Mouse (Mus musculus) stomach, embryonic 15.5 days (tissue): ENCODE data around the gene Plgrkt. TPM values are rescaled to one million over a fixed set of nuclear protein-coding genes. Genes with fewer than 3 reads are reported as not detected.

ENCODE experiments used
- ATAC-seq: fragments of 200-750 bp; cut with Nextera tagmentation; 2 replicates; pipeline ENCODE4 v1.8.0; 2017; ENCODE audit warnings: low read depth, moderate number of reproducible peaks, moderate TSS enrichment; ENCODE audit not compliant: insufficient read depth, low FRiP score
- H3K27ac ChIP-seq: fragments of 300-500 bp; sonication (generic); 2 replicates; pipeline ENCODE4 v1.5.1; 2015; ENCODE audit warnings: mild to moderate bottlenecking, inconsistent platforms
- H3K27me3 ChIP-seq: fragments of 300-500 bp; sonication (generic); replicated peaks from 2 replicates; pipeline ENCODE4 v1.6.1; 2015; ENCODE audit warnings: inconsistent platforms
- H3K36me3 ChIP-seq: fragments of 300-500 bp; sonication (generic); 2 replicates; pipeline ENCODE4 v1.6.1; 2015; ENCODE audit warnings: inconsistent platforms
- H3K4me1 ChIP-seq: fragments of 300-500 bp; sonication (generic); 2 replicates; pipeline ENCODE4 v1.6.1; 2015; ENCODE audit warnings: inconsistent platforms
- H3K4me2 ChIP-seq: fragments of 300-500 bp; sonication (generic); 2 replicates; pipeline ENCODE4 v1.6.1; 2015; ENCODE audit warnings: mild to moderate bottlenecking, inconsistent platforms
- H3K4me3 ChIP-seq: fragments of 300-500 bp; sonication (generic); replicated peaks from 2 replicates; pipeline ENCODE4 v1.5.1; 2015; ENCODE audit warnings: inconsistent platforms
- H3K9ac ChIP-seq: fragments of 300-500 bp; sonication (generic); 2 replicates; pipeline ENCODE4 v1.6.1; 2015; ENCODE audit warnings: inconsistent platforms
- H3K9me3 ChIP-seq: fragments of 300-500 bp; sonication (generic); 2 replicates; pipeline ENCODE4 v1.6.1; 2016; ENCODE audit warnings: inconsistent platforms
- WGBS: fragments of 180-500 bp; shearing (Covaris S2); methylation state at CpG from one replicate; pipeline ENCODE4 v1.1.7; 2015; 5-methylcytosine and 5-hydroxymethylcytosine counted together
- polyA plus RNA-seq: library from polyadenylated mRNA; unstranded; fragments of >200 nt; fragmentation: Nextera tagmentation; extraction: Ambion mirVana; gene quantifications from 2 replicates; pipeline ENCODE4 v1.2.1, GENCODE M21; 2015

The Plgrkt gene
- polyA plus RNA-seq, 1 experiment from 2014 or later = 81.9 TPM

GRCm38 (mm10) chr19:29341029-29341428 is 26.2 kb downstream of the Plgrkt start:
- Histone ChIP-seq H3K4me1 (no peaks in the 10 kb centered on the region), H3K4me2 (no peak overlapping the region), H3K27me3 (no peaks in the 10 kb centered on the region), H3K9me3 (no peaks in the 10 kb centered on the region), H3K4me3 (no peak overlapping the region), H3K9ac (no peak overlapping the region), H3K36me3 (no peaks in the 10 kb centered on the region), H3K27ac (no peak overlapping the region)
- 76% methylated on average over 4 of the region's 4 CpGs for WGBS
- ATAC-seq = no peak

DNA sequence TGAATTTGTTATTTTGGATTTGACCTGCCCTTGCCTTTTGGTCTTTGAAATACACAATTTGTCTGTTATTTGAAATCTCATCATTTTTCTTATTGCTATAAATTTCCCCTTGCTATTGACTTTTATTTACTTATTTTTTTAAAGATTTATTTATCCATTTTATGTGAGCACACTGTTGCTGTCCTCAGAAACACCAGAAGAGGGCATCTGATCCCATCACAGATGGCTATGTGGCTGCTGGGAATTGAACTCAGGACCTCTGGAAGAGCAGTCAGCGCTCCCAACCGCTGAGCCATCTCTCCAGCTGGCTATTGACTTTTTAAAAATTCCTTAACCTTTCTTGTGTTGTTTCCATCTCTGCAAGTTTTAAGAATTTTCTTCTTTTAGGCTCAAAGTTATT is 30.6 kb downstream of the Plgrkt start:
- Histone ChIP-seq H3K4me1 (0 out of 2 replicates have a peak, but pooled peaks cover 6% of the 10 kb centered on the region), H3K4me3 (no peak overlapping the region), H3K9me3 (no peaks in the 10 kb centered on the region), H3K27ac (no peak overlapping the region), H3K4me2 (no peak overlapping the region), H3K9ac (no peak overlapping the region), H3K36me3 (no peaks in the 10 kb centered on the region), H3K27me3 (no peaks in the 10 kb centered on the region)
- 88% methylated on average over 2 of the region's 2 CpGs for whole genome bisulfite sequencing
- ATAC-seq = no peak

DNA sequence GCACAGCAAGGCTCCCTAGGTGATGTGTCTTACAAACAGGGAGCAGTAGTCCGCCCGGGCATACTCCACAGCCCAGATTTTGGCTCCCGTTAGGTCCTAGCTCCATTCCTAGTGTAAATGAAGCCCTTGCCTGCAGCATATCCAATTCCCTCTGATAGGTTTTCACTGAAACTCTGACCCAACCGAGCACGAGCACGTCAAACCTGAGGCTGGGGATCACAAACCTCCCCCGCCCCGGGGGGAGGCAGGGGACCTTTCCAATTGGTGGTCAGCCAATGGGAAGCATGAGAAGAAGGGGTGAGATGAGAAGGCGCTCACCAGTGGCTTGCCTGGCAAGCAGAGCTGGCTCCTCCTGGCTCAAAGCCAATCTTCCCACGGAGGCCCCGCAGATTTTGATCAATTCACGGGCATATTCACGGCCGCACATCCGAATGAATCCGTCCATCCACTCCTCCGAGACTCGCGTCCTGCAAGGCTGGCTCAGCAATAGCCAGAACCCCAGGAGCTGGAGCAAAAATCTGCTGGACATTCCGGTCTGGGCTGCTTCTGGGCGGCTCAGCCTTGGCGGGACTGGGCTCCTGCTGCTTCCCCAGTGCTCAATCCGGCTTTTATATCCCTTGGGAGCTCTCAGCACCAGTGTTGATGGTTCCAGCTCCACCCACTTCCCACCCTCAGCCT is 33.0 kb downstream of the Plgrkt start, which contains the start of gene Rln1:
Gene Rln1, minus strand, starts transcription at position 603 of the 678 bp plus-strand sequence.
- Histone ChIP-seq H3K4me2 (peak within 1 kb of the TSS; percentile 81), H3K36me3 (no peaks in the 10 kb centered on the region), H3K9ac (peak within 1 kb of the TSS; percentile 40; the same call in 1 of the 2 replicates), H3K4me1 (0 out of 2 replicates have a peak, but pooled peaks cover 6% of the 10 kb centered on the region), H3K4me3 (peak within 1 kb of the TSS; percentile 40), H3K9me3 (no peaks in the 10 kb centered on the region), H3K27ac (no peak within 1 kb of the TSS), H3K27me3 (no peaks in the 10 kb centered on the region)
- ATAC-seq = peak; percentile 43; the same call in 1 of the 2 replicates
- WGBS = 3% methylated on average over 23 of the region's 23 CpGs

DNA sequence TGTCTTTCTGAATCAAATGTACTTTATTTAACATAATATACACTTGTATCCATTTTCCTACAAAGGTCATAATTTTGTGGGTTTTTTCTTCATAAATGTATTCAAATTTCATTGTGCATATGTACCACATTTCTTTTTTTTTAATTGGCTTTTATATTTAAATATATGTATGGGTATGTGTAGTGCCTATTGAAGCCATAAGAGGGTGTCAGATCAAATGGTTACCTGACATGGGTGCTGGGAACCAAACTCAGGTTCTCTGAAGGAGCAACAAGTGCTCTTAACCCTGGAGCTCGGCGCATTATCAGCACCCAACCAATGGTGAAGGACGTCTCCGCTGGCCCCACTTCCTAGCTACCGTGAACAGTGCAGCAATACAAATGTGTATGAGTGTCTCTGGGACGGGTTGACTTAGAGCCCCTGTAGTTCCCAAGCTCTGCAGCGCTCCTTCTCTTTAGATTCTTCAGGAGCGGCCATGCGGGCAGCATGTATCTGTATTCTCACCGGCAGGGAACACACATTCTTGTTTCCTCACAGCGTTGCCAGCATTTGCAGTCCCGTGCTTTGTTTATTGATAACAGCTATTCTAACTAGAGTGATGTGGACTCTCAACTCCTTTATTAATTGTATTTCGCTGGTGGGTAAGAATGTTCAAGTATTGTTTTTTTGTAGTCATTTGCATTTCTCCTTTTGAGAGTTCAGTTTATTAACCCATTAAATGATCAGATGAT is 40.2 kb downstream of the Plgrkt start:
- Histone ChIP-seq H3K27me3 (no peaks in the 10 kb centered on the region), H3K9ac (no peak overlapping the region), H3K36me3 (no peaks in the 10 kb centered on the region), H3K9me3 (no peaks in the 10 kb centered on the region), H3K4me2 (no peak overlapping the region), H3K4me3 (no peak overlapping the region), H3K4me1 (no peaks in the 10 kb centered on the region), H3K27ac (no peak overlapping the region)
- 82% methylated on average over 13 of the region's 13 CpGs for WGBS
- ATAC-seq = no peak

- no peak for ATAC-seq
Observed at GRCm38 (mm10) chr19:29326396-29326795, 40.8 kb downstream of the Plgrkt start.

GRCm38 (mm10) chr19:29325852-29326180 is 41.4 kb downstream of the Plgrkt start:
- H3K9me3 ChIP-seq = no peaks in the 10 kb centered on the region
- H3K4me2 ChIP-seq = peak overlapping the region; percentile 62
- no peak overlapping the region for H3K27ac ChIP-seq
- no peaks in the 10 kb centered on the region for H3K4me1 ChIP-seq
- H3K9ac ChIP-seq = no peak overlapping the region
- 49% methylated on average over 9 of the region's 9 CpGs for WGBS
- H3K27me3 ChIP-seq = no peaks in the 10 kb centered on the region
- peak overlapping the region; percentile 35 for H3K4me3 ChIP-seq
- ATAC-seq = no peak
- no peaks in the 10 kb centered on the region for H3K36me3 ChIP-seq

More at GRCm38 (mm10) chr19:29326396-29326795, 40.8 kb downstream of the Plgrkt start:
- no peaks in the 10 kb centered on the region for H3K4me1 ChIP-seq
- H3K27me3 ChIP-seq = no peaks in the 10 kb centered on the region
- WGBS = 82% methylated on average over 4 of the region's 4 CpGs
- H3K27ac ChIP-seq = no peak overlapping the region
- no peaks in the 10 kb centered on the region for H3K36me3 ChIP-seq
- H3K4me3 ChIP-seq = no peak overlapping the region
- no peak overlapping the region for H3K4me2 ChIP-seq
- H3K9ac ChIP-seq = no peak overlapping the region
- H3K9me3 ChIP-seq = no peaks in the 10 kb centered on the region

DNA sequence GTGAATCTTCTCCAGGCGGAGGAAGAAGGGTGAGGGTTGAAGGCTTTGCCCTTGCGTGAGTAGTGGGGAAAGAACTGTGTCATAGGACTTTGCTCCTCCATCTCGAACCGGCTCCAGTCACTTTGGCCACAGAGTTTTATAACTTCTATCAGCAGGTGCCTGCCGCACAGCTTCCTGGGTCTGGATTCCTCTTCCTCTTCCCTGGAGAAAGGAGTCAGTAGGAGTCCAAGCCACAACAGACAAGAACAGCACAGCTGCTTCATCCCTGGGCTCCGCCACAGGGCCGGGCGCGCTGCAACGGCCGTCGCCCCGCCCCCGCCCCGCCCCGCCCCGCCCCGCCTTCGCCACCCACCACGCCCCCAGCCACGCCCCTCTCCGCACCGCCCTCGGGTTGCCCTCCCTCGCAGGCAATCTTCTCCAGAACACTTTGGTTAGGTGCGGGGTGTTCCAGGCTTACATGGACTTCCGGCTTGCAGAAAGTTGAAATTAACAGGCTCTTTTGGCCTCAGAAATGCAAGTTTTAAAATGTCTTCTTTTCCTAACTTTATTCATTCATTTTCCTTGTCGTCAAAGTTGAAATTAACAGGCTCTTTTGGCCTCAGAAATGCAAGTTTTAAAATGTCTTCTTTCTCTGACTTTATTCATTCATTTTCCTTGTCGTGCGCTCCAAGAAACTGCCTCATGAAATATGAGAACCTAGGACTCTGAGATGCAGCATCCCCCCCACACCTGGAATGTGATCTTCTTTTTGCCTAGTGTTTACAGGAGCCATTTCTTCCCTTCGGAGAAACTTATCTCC is 41.9 kb downstream of the Plgrkt start, which contains the start of gene Insl6:
Gene Insl6, minus strand, starts transcription at position 304 of the 799 bp plus-strand sequence.
- no peaks in the 10 kb centered on the region for H3K27me3 ChIP-seq
- peak; percentile 95 for ATAC-seq
- H3K4me2 ChIP-seq = peak within 1 kb of the TSS; percentile 62
- no peak within 1 kb of the TSS for H3K27ac ChIP-seq
- no peak within 1 kb of the TSS for H3K9ac ChIP-seq
- 2% methylated on average over 28 of the region's 31 CpGs for WGBS
- peak within 1 kb of the TSS; percentile 35 for H3K4me3 ChIP-seq
- no peaks in the 10 kb centered on the region for H3K9me3 ChIP-seq
- no peaks in the 10 kb centered on the region for H3K4me1 ChIP-seq
- H3K36me3 ChIP-seq = no peaks in the 10 kb centered on the region

- H3K4me1 ChIP-seq = no peaks in the 10 kb centered on the region
- no peaks in the 10 kb centered on the region for H3K36me3 ChIP-seq
- no peak overlapping the region for H3K4me3 ChIP-seq
- no peak overlapping the region for H3K9ac ChIP-seq
- no peak for ATAC-seq
- no peak overlapping the region; the same call in 1 of the 2 replicates for H3K4me2 ChIP-seq
- H3K27ac ChIP-seq = no peak overlapping the region
- H3K9me3 ChIP-seq = no peaks in the 10 kb centered on the region
- 63% methylated on average over 8 of the region's 8 CpGs for WGBS
- no peaks in the 10 kb centered on the region for H3K27me3 ChIP-seq
Observed at GRCm38 (mm10) chr19:29323416-29324049, 43.7 kb downstream of the Plgrkt start.

DNA sequence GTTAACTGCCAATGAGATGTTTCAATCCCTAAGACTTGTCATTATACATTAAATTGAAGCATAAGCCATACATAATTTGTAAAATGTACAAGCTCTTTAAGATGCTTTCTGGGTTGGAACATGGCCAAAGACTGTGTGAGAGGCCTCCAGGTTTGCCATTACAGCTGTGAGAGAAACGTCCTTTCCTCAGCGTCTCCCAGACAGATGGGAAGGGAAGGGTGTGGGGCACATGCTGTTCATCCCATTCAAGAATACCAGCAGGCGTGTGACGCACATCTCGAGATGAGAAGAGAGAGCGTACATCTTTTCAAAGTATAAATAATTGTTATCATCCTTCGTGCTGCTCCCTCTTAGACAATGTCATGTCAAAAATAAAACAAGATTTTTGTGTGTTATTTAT is 54.5 kb downstream of the Plgrkt start:
- WGBS = 69% methylated on average over 7 of the region's 7 CpGs
- H3K4me2 ChIP-seq = no peak overlapping the region
- H3K4me1 ChIP-seq = no peaks in the 10 kb centered on the region
- no peak for ATAC-seq
- no peak overlapping the region for H3K9ac ChIP-seq
- H3K27me3 ChIP-seq = no peaks in the 10 kb centered on the region
- no peak overlapping the region for H3K4me3 ChIP-seq
- H3K9me3 ChIP-seq = no peaks in the 10 kb centered on the region
- H3K36me3 ChIP-seq = peaks cover 6% of the 10 kb centered on the region; the same call in 1 of the 2 replicates
- H3K27ac ChIP-seq = no peak overlapping the region

GRCm38 (mm10) chr19:29311791-29312190 is 55.4 kb downstream of the Plgrkt start:
- H3K9me3 ChIP-seq = no peaks in the 10 kb centered on the region
- H3K4me3 ChIP-seq = no peak overlapping the region
- H3K4me1 ChIP-seq = no peaks in the 10 kb centered on the region
- H3K4me2 ChIP-seq = no peak overlapping the region
- no peak overlapping the region for H3K27ac ChIP-seq
- 91% methylated on average over 8 of the region's 8 CpGs for WGBS
- peaks cover 6% of the 10 kb centered on the region; the same call in 1 of the 2 replicates for H3K36me3 ChIP-seq
- no peak overlapping the region for H3K9ac ChIP-seq
- ATAC-seq = no peak
- no peaks in the 10 kb centered on the region for H3K27me3 ChIP-seq

- H3K9me3 ChIP-seq = no peaks in the 10 kb centered on the region
- no peak overlapping the region for H3K4me2 ChIP-seq
- no peaks in the 10 kb centered on the region; the same call in 1 of the 2 replicates for H3K36me3 ChIP-seq
- no peak overlapping the region for H3K27ac ChIP-seq
- no peak overlapping the region for H3K9ac ChIP-seq
- no peak overlapping the region for H3K4me3 ChIP-seq
- H3K4me1 ChIP-seq = no peaks in the 10 kb centered on the region
- no peaks in the 10 kb centered on the region for H3K27me3 ChIP-seq
- ATAC-seq = no peak
Observed at GRCm38 (mm10) chr19:29308832-29309231, 58.4 kb downstream of the Plgrkt start.
